Mouse (Mus musculus) splenic B cell, adult 2 months (primary cell): ENCODE results near the gene Kif12.

Source experiments
- DNase-seq: peaks from one replicate; pipeline ENCODE4 v3.0.0-alpha.2; 2011; ENCODE audit warnings: low read depth, low spot score
- H3K27me3 ChIP-seq: 2 replicates; pipeline ENCODE4 v1.6.1; 2012; ENCODE audit warnings: mild to moderate bottlenecking, low read length, moderate library complexity, mixed read lengths; ENCODE audit not compliant: control insufficient read depth, poor library complexity, insufficient read depth, severe bottlenecking
- H3K36me3 ChIP-seq: 2 replicates; pipeline ENCODE4 v1.6.1; 2012; ENCODE audit warnings: mild to moderate bottlenecking, low read length, moderate library complexity, mixed read lengths; ENCODE audit not compliant: control insufficient read depth, poor library complexity, insufficient read depth, severe bottlenecking

Gene Kif12

DNA sequence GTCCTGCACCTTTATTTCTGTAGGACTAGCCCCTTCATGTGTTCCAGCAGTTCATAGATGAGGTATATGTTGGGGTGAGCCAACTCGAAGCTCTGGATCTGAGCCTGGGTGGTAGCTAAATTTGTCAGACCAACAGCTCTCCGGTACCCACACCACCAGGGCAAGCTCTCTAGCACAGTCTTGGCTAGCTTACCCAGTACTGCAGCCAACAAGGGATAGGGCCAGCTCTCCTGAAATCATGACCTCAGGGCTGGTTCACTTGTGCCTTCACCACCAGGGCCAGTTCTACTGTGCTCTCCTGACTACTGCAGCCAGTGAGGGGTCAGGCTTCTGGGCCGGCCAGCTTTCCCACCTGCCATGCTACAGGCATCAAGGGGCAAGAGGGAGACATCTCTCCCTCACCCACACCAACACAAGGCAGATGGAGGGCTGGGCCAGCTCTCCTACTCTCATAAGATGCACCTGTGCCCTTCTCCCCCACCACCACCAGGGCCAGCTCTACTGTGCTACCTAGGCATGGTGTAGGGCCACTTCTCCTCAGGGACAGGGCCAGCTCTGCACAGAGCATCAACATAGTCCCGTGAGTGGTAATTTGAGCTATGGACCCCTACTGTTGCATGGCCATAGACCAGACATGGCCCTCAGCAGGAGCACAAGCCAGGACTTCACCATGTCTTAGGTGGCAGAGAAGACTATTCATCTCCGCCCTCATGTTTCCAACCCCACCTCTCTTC, 41.9 kb downstream of the Kif12 start:
- Histone ChIP-seq H3K27me3 (no peaks in the 10 kb centered on the region), H3K36me3 (no peaks in the 10 kb centered on the region)
- no peak for DNase-seq

DNA sequence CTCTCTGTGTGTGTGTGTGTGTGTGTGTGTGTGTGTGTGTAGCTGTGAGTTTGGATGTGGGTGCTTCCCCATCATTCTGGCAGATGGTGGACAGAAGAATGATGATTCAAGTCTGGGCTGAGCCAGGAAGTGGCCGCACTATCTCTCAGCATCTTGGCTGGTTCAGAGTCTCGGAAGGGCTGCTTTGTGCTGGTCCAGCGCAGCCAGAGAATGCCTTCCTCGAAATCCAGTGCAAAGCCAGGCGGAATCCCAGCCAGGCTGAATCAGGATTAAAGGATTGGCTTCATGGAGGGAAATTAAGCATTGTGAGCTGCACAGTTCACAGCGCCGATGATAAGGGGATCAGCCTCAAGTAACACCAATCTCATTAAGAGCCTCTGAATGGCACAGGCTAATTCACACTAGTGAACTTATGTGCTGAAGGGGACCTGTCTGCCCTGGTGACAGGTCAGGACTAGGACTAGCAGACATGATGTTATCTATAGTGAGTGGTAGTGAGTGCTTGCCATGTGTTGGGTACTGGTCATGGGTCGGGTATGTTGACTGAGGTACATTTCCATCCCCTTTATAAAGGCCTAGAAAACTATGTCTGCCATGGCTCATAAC, 47.0 kb downstream of the Kif12 start:
- Histone ChIP-seq H3K27me3 (no peaks in the 10 kb centered on the region), H3K36me3 (no peaks in the 10 kb centered on the region)
- DNase-seq, result no peak

DNA sequence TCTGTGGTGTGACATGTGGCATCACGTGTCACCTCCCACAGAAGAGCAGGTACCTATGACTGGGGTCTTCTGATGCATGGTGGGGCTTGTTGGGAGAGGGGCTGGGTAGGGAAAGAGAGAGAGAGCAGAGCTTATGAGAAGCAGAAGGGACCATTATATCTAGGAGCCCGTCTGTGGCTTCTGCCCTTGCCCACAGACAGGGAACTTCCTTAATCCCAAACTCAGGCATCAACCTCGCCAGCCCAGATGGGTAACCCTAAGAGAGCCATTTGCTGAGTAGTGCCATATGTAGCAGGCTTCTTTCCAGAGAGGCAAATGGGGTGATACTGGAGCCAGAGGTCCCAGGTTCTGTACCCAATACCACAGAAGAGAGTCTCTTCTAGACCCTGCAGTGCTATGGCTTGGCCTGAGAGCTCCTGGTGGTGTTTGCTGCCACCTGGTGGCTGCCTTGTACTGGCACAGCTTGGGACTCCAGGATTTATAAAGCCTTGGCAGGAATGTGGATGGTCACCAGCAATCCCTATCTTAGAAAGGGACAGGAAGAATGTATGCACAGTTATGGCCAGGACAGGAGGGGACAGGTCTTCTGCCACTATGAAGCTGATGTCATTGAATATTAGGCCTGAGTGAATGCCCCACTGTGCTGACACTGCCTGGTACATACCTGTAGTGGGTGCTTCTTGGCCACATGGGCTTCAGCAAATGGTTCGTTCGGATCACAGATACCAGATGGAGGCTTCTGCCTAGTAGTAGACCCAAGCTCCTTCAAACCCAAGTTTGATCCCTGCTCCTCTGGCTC, 53.1 kb downstream of the Kif12 start:
- peak; percentile 61 for DNase-seq
- Histone ChIP-seq H3K36me3 (no peaks in the 10 kb centered on the region), H3K27me3 (no peaks in the 10 kb centered on the region)
